Mouse (Mus musculus) retina, postnatal 1 day (tissue): Measurements from ENCODE around the gene Acot11.
A peak's percentile ranks its signal among the peaks of the same experiment; 100 is the strongest.
"Not testable (repeated sequence)": the region's sequence is repeated elsewhere in the genome, so short reads cannot be mapped to it uniquely, and the experiment has no call there.

Experiments used
- DNase-seq: peaks from one replicate; pipeline ENCODE4 v3.0.0-alpha.2; 2012

Acot11 gene

DNA sequence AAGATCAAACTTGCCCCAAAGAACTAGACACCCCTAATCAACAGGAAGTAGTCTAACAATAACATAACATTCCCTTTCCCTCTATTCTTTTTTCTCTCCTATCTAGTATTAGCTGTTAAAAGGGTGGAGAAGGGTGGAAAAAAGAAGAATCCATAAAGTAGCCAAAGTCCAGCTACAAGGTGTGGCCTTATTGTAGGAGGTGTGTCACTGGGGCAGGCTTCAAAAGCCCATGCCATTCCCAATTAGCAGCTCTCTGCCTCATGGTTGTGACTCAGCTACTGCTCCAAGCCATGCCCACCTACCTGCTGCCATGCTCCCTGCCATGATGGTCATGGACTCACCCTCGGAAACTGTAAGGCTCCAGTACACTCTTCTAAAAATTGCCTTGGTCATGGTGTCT is 32.2 kb downstream of the Acot11 start:
- no peak for DNase-seq

GRCm38 (mm10) chr4:106769306-106769705 is 35.5 kb downstream of the Acot11 start:
- DNase-seq, result no peak

DNA sequence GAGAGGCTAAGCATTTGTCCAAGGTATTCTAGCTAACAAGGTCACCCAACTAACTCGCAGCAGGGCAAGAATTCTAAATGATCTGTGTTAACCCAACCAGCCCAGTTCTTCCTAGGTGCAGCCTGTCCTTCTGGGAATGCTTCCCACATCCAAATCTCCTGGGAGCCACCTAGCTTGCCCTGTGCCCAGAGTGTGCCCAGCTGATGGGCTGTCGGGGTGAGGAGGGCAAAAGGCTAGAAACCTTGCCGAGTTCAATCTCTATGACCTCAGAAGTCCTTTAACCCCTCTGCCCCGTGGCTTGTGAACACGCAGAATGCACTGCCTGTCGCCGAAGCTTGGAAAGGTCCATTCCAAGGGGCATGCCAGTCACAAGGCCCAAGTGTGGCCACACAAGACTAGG is 40.6 kb downstream of the Acot11 start:
- no peak for DNase-seq

DNA sequence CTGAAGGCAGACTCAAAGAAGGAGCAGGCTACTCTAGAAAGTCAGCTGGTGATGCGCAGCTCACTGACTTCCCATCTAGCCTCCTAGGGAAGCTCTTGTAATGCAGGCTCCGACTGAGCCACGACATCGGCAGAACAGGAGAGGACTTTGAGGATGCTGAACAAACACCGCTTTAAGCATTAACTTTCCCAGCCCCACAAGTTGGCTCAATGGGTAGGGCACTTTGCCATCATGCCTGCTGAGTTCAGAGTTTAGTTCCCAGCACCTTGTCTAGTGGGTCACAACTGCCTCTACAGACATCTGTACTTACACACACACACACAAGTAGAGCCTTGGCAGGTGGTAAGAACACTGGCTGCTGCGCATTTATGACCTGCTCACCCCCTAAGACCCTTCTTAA is 53.1 kb downstream of the Acot11 start:
- no peak for DNase-seq

DNA sequence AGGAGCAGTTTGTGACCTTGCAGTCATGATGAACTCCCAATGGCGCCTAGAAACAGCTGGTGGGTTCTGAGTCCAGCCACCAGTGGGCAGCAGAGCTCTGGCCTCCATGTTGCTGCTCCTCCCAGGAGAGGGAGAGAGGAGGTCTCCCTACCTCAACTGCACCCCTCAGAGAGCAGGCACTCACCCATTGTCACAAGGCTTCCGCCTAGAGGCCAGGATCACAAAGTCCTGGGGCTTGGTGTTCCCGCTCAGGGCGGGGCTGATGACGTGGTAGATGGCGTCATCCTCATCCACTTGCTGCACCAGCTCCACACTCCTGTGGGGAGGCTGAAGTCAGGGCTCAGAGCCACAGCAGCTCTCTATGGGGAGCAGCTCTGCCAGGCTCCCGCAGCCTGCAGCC is 55.1 kb downstream of the Acot11 start:
- peak; percentile 94 for DNase-seq

DNA sequence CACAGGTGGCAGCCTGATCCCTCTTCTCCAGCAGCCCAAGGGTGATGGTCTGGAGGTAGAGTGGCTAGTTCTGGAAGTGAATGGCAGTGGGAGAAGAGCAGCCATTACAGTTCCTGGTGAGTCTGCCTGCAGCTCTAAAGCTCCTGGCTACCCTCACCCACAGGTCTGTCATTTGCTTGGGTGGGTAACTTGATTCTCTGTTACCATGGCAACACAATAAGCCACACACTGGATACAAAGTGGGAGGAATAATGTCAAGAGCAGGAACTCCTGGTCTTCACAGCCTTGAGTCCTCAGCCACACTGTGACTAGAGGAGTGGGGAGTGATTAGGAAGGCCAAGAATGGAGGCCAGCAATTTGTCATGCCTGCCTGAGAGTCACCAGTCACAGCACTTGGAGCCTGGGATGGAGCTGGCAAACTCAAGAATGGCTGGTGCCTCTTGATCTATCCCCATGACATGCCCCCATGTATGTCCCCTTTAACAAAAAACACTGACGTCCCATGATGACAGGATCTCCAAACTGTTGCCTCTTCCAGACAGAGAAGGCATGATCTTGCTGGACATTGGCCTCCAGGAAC is 57.7 kb downstream of the Acot11 start:
- DNase-seq, result peak; percentile 21

- no peak for DNase-seq
Observed at GRCm38 (mm10) chr4:106745862-106746261, 58.9 kb downstream of the Acot11 start.

GRCm38 (mm10) chr4:106737904-106738303 is 66.9 kb downstream of the Acot11 start:
- DNase-seq, result no peak

DNA sequence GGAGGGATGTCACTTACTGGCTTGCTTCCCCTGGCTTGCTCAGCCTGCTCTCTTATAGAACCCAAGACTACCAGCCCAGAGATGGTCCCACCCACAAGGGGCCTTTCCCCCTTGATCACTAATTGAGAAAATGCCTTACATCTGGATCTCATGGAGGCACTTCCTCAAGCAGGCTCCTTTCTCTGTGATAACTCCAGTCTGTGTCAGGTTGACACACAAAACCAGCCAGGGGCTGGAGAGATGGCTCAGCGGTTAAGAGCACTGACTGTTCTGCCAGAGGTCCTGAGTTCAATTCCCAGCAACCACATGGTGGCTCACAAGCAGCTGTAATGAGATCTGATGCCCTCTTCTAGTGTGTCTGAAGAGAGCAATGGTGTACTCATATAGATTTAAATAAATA is 67.9 kb downstream of the Acot11 start:
- DNase-seq, result not testable (repeated sequence)

DNA sequence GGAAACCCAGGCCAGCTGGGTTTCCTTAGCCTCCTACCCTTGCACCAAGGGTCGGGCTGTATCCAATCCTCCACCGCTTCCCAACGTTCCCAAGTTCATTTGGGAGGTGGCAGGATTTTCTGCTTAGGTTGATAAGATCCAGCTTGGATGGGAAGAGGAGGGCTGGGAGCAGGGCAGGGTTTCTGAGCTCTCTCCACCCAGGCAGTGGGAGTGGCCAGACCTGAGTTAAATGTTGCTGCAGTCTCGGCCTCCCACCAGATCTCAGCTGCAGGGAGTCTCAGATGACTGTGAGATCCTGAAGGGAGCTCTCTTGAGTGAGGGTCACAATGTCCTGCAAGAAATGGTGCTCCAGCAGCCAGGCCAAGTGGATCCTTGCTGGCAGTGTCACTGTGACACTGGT is 71.2 kb downstream of the Acot11 start, which contains the start of gene Fam151a:
Fam151a (plus strand) TSS at position 254 of the 400 bp plus-strand sequence.
- DNase-seq, result no peak

GRCm38 (mm10) chr4:106730814-106731213 is 74.0 kb downstream of the Acot11 start, which contains the start of gene Mroh7:
Gene Mroh7, minus strand, starts transcription at chr4:106730925.
- no peak for DNase-seq

DNA sequence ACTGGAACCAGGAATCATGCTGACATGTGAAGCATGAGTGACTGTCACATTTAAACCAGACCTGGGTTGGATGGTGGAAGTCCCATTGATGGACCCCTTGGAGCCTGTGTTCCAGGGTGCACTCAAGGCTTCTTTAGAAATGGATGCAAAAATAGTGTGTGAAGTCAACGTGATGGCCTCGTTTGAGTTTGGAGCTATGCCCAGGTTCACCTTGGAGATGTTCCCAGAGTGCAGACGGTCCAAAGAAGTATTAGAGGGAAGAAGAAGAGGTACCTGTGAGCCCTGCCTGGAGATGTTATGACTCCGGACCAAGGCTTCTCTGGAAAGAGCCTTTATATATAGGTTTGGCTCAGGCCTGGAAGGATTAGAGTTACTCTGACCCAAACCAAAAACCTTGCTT is 84.2 kb downstream of the Acot11 start:
- no peak for DNase-seq

DNA sequence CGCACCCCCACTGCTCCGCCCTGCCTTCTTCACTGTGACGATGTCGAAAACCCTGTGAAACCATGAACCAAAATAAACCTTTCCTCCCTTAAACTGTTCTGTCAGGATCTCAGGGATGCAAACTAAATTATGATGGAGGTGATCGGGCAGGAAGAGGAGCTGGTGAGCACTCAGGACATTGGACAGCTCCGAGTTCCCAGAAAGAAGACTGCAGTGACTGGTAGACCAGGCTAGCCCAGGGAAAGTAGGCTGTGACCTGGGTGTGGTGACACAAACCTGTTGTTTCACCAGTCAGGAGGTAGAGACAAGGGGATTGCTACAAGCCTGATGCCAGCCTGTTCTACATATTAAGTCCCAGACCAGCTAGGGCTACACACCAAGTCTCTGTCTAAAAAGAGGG is 91.2 kb downstream of the Acot11 start:
- DNase-seq, result no peak

- DNase-seq, result peak; percentile 80
Observed at GRCm38 (mm10) chr4:106708408-106708807, 96.4 kb downstream of the Acot11 start.

GRCm38 (mm10) chr4:106707957-106708356 is 96.8 kb downstream of the Acot11 start:
- peak; percentile 29 for DNase-seq

GRCm38 (mm10) chr4:106705096-106705665 is 99.6 kb downstream of the Acot11 start:
- DNase-seq, result peak; percentile 52

DNA sequence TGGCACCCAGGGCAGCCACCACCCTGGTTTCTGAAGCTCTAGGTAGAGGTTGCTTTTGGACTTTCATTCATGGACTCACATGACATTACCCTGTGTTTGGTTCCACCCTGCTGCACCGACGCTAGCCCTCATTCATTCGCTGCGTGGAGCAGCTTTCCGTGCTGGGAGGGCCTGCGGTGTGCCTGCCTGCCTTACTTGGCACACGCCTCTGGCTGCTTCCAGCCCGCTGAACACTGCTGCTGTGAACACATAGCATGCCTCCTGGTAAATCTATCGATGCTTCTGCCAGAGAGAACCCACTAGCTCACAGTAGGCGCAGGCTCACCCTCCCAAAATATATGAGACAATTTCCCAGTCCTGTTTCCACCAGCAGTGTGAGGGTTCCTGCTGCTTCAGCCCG is 100.4 kb downstream of the Acot11 start:
- peak; percentile 55 for DNase-seq

DNA sequence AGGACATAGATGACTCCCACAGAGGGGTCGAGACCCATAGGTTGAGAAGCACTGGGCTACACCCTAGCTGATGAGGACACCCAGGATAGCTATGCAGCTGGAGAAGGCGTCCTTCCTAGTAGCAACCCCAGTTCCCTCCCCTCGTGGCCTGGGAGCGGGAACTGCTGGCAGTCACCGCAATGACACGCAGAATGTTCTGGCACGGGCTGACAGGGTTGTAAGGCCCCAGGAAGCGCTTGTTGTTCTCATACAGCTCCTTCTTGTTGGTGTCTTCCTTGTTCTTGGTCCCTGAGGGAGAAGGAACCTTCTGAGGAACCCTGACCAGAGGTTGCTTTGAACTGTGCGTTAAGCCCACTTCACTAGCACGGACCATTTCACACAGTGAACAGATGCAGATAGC is 100.8 kb downstream of the Acot11 start:
- no peak for DNase-seq

DNA sequence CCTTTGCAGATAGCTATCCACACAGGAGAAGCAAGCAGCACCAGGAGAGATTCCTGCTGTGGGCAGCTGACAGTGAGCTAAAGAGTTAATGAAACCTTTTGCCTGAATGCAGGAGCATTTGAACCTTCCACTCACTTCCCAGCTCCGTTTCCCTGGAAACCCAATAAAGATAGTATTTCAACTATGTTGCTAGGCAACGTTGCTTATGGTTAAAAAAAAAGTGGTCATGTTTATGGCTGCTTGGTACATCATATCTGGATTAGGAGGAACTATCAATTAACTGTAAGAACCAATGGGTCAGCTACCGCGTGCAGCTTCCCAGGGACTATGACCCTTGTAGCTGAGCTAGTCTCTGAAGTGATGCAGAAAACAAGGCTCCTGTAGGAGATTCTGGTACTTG is 104.0 kb downstream of the Acot11 start:
- no peak for DNase-seq

- peak; percentile 75 for DNase-seq
Observed at GRCm38 (mm10) chr4:106699989-106700388, 104.8 kb downstream of the Acot11 start.
